Mouse (Mus musculus) embryonic facial prominence, embryonic 12.5 days (tissue): ENCODE measurements around the gene Slc8b1. TPM values are rescaled to one million over a fixed set of nuclear protein-coding genes. Genes with fewer than 3 reads are reported as not detected.

Source experiments
- ATAC-seq: fragments of 200-750 bp; cut with Nextera tagmentation; 2 replicates; pipeline ENCODE4 v1.8.0; 2017; ENCODE audit not compliant: insufficient number of reproducible peaks, insufficient read depth, low FRiP score, low TSS enrichment
- H3K27ac ChIP-seq: fragments of 300-500 bp; sonication (generic); 2 replicates; pipeline ENCODE4 v1.5.1; 2016; ENCODE audit warnings: mild to moderate bottlenecking
- H3K27me3 ChIP-seq: fragments of 300-500 bp; sonication (generic); 2 replicates; pipeline ENCODE4 v1.6.1; 2016; ENCODE audit warnings: mild to moderate bottlenecking, moderate library complexity
- H3K36me3 ChIP-seq: fragments of 300-500 bp; sonication (generic); 2 replicates; pipeline ENCODE4 v1.6.1; 2016; ENCODE audit warnings: mild to moderate bottlenecking
- H3K4me1 ChIP-seq: fragments of 300-500 bp; sonication (generic); 2 replicates; pipeline ENCODE4 v1.6.1; 2016
- H3K4me2 ChIP-seq: fragments of 300-500 bp; sonication (generic); replicated peaks from 2 replicates; pipeline ENCODE4 v1.6.1; 2016; ENCODE audit warnings: mild to moderate bottlenecking, moderate library complexity
- H3K4me3 ChIP-seq: fragments of 300-500 bp; sonication (generic); 2 replicates; pipeline ENCODE4 v1.5.1; 2016; ENCODE audit warnings: mild to moderate bottlenecking
- H3K9ac ChIP-seq: fragments of 300-500 bp; sonication (generic); 2 replicates; pipeline ENCODE4 v1.6.1; 2016; ENCODE audit warnings: mild to moderate bottlenecking, moderate library complexity
- H3K9me3 ChIP-seq: fragments of 300-500 bp; sonication (generic); 2 replicates; pipeline ENCODE4 v1.6.1; 2016; ENCODE audit warnings: mild to moderate bottlenecking, moderate library complexity
- WGBS: fragments of 180-500 bp; shearing (Covaris S2); methylation state at CpG from one replicate; pipeline ENCODE4 v1.1.7; 2016; 5-methylcytosine and 5-hydroxymethylcytosine counted together
- polyA plus RNA-seq: library from polyadenylated mRNA; unstranded; fragments of >200 nt; fragmentation: Nextera tagmentation; extraction: Ambion mirVana; gene quantifications from 2 replicates; pipeline ENCODE4 v1.2.1, GENCODE M21; 2016

Gene Slc8b1
- polyA plus RNA-seq, 1 experiment from 2014 or later, result 6.4 TPM

- Histone ChIP-seq H3K4me1 (peaks cover 18% of the 10 kb centered on the region), H3K9ac (no peak overlapping the region), H3K4me2 (no peak overlapping the region), H3K27ac (no peak overlapping the region), H3K27me3 (peaks cover 3% of the 10 kb centered on the region; the same call in 1 of the 2 replicates), H3K9me3 (no peaks in the 10 kb centered on the region), H3K4me3 (no peak overlapping the region), H3K36me3 (no peaks in the 10 kb centered on the region)
- WGBS, result 43% methylated on average over 15 of the region's 15 CpGs
- ATAC-seq, result no peak
Observed at GRCm38 (mm10) chr5:120512911-120513555, 2.1 kb downstream of the Slc8b1 start.

GRCm38 (mm10) chr5:120514031-120514677, 3.2 kb downstream of the Slc8b1 start:
- Histone ChIP-seq H3K27ac (peak overlapping the region; percentile 50; the same call in 1 of the 2 replicates), H3K4me2 (no peak overlapping the region), H3K9me3 (no peaks in the 10 kb centered on the region), H3K4me1 (peaks cover 18% of the 10 kb centered on the region), H3K36me3 (no peaks in the 10 kb centered on the region), H3K9ac (no peak overlapping the region), H3K27me3 (peaks cover 3% of the 10 kb centered on the region; the same call in 1 of the 2 replicates), H3K4me3 (no peak overlapping the region)
- WGBS, result 82% methylated on average over 9 of the region's 9 CpGs
- ATAC-seq, result no peak

- H3K9ac ChIP-seq, result no peak overlapping the region
- no peak overlapping the region for H3K4me3 ChIP-seq
- H3K4me1 ChIP-seq, result peaks cover 18% of the 10 kb centered on the region
- peaks cover 3% of the 10 kb centered on the region; the same call in 1 of the 2 replicates for H3K27me3 ChIP-seq
- WGBS, result 16% methylated on average over 4 of the region's 4 CpGs
- no peak overlapping the region for H3K4me2 ChIP-seq
- no peaks in the 10 kb centered on the region for H3K36me3 ChIP-seq
- H3K27ac ChIP-seq, result peak overlapping the region; percentile 50
- H3K9me3 ChIP-seq, result no peaks in the 10 kb centered on the region
- ATAC-seq, result no peak
Observed at GRCm38 (mm10) chr5:120514754-120515153, 3.8 kb downstream of the Slc8b1 start.

GRCm38 (mm10) chr5:120515451-120515850, 4.5 kb downstream of the Slc8b1 start:
- 0 out of 2 replicates have a peak overlapping the region, but pooled peaks have one; percentile 50 for H3K27ac ChIP-seq
- H3K4me2 ChIP-seq, result no peak overlapping the region

GRCm38 (mm10) chr5:120516221-120516984, 5.4 kb downstream of the Slc8b1 start:
- 59% methylated on average over 15 of the region's 15 CpGs for WGBS
- no peaks in the 10 kb centered on the region for H3K9me3 ChIP-seq
- H3K4me1 ChIP-seq, result peaks cover 18% of the 10 kb centered on the region
- no peaks in the 10 kb centered on the region for H3K36me3 ChIP-seq
- no peak overlapping the region for H3K4me3 ChIP-seq
- no peak for ATAC-seq
- H3K9ac ChIP-seq, result no peak overlapping the region
- peaks cover 2% of the 10 kb centered on the region; the same call in 1 of the 2 replicates for H3K27me3 ChIP-seq
- no peak overlapping the region for H3K27ac ChIP-seq
- no peak overlapping the region for H3K4me2 ChIP-seq

More at GRCm38 (mm10) chr5:120515451-120515850, 4.5 kb downstream of the Slc8b1 start:
- ATAC-seq, result no peak
- H3K4me1 ChIP-seq, result peaks cover 18% of the 10 kb centered on the region
- WGBS, result 69% methylated on average over 7 of the region's 7 CpGs
- peaks cover 3% of the 10 kb centered on the region; the same call in 1 of the 2 replicates for H3K27me3 ChIP-seq
- H3K36me3 ChIP-seq, result no peaks in the 10 kb centered on the region
- no peak overlapping the region for H3K4me3 ChIP-seq
- no peaks in the 10 kb centered on the region for H3K9me3 ChIP-seq
- H3K9ac ChIP-seq, result no peak overlapping the region

- Histone ChIP-seq H3K4me3 (no peak overlapping the region), H3K27ac (no peak overlapping the region), H3K9me3 (no peaks in the 10 kb centered on the region), H3K4me1 (peaks cover 18% of the 10 kb centered on the region), H3K9ac (no peak overlapping the region), H3K27me3 (no peaks in the 10 kb centered on the region), H3K4me2 (no peak overlapping the region), H3K36me3 (no peaks in the 10 kb centered on the region)
- no peak for ATAC-seq
- WGBS, result 50% methylated on average over 9 of the region's 9 CpGs
Observed at GRCm38 (mm10) chr5:120517552-120517951, 6.6 kb downstream of the Slc8b1 start.

GRCm38 (mm10) chr5:120522649-120523048, 11.7 kb downstream of the Slc8b1 start:
- H3K36me3 ChIP-seq, result no peaks in the 10 kb centered on the region
- WGBS, result 83% methylated on average over 3 of the region's 3 CpGs

GRCm38 (mm10) chr5:120524736-120525135, 13.8 kb downstream of the Slc8b1 start:
- Histone ChIP-seq H3K27me3 (no peaks in the 10 kb centered on the region), H3K27ac (no peak overlapping the region), H3K9me3 (no peaks in the 10 kb centered on the region), H3K9ac (no peak overlapping the region), H3K4me3 (no peak overlapping the region), H3K4me2 (no peak overlapping the region), H3K36me3 (no peaks in the 10 kb centered on the region), H3K4me1 (no peaks in the 10 kb centered on the region)
- no peak for ATAC-seq
- 93% methylated on average over 2 of the region's 2 CpGs for WGBS

More at GRCm38 (mm10) chr5:120522649-120523048, 11.7 kb downstream of the Slc8b1 start:
- Histone ChIP-seq H3K4me1 (no peaks in the 10 kb centered on the region), H3K9ac (no peak overlapping the region), H3K27me3 (no peaks in the 10 kb centered on the region), H3K4me2 (no peak overlapping the region), H3K27ac (no peak overlapping the region), H3K4me3 (no peak overlapping the region), H3K9me3 (no peaks in the 10 kb centered on the region)
- ATAC-seq, result no peak

- H3K36me3 ChIP-seq, result no peaks in the 10 kb centered on the region
- ATAC-seq, result no peak
- 30% methylated on average over 5 of the region's 5 CpGs for WGBS
- H3K4me2 ChIP-seq, result no peak overlapping the region
- no peak overlapping the region for H3K4me3 ChIP-seq
- H3K4me1 ChIP-seq, result no peaks in the 10 kb centered on the region
- no peaks in the 10 kb centered on the region for H3K9me3 ChIP-seq
- no peaks in the 10 kb centered on the region for H3K27me3 ChIP-seq
- no peak overlapping the region for H3K27ac ChIP-seq
- H3K9ac ChIP-seq, result no peak overlapping the region
Observed at GRCm38 (mm10) chr5:120525737-120526136, 14.8 kb downstream of the Slc8b1 start.

- no peaks in the 10 kb centered on the region for H3K36me3 ChIP-seq
- H3K27ac ChIP-seq, result no peak overlapping the region
- no peaks in the 10 kb centered on the region for H3K4me1 ChIP-seq
- no peak overlapping the region for H3K4me2 ChIP-seq
- H3K9me3 ChIP-seq, result no peaks in the 10 kb centered on the region
- 68% methylated on average over 11 of the region's 11 CpGs for WGBS
- H3K4me3 ChIP-seq, result no peak overlapping the region
- no peak for ATAC-seq
- H3K27me3 ChIP-seq, result no peaks in the 10 kb centered on the region
- no peak overlapping the region for H3K9ac ChIP-seq
Observed at GRCm38 (mm10) chr5:120526311-120526710, 15.3 kb downstream of the Slc8b1 start.

- 81% methylated on average over 18 of the region's 20 CpGs for WGBS
Observed at GRCm38 (mm10) chr5:120527296-120527964, 16.5 kb downstream of the Slc8b1 start.

More at GRCm38 (mm10) chr5:120527296-120527964, 16.5 kb downstream of the Slc8b1 start:
- Histone ChIP-seq H3K9ac (no peak overlapping the region), H3K4me3 (no peak overlapping the region), H3K36me3 (no peaks in the 10 kb centered on the region), H3K27ac (no peak overlapping the region), H3K9me3 (no peaks in the 10 kb centered on the region), H3K4me1 (no peaks in the 10 kb centered on the region), H3K4me2 (no peak overlapping the region), H3K27me3 (no peaks in the 10 kb centered on the region)
- ATAC-seq, result no peak
